Mouse (Mus musculus) hindbrain, postnatal 0 days (tissue): ENCODE measurements around the gene Med14. TPM values are rescaled to one million over a fixed set of nuclear protein-coding genes. Genes with fewer than 3 reads are reported as not detected.

Source experiments
- ATAC-seq: fragments of 200-750 bp; cut with Nextera tagmentation; 2 replicates; pipeline ENCODE4 v1.8.0; 2017; ENCODE audit warnings: mild to moderate bottlenecking, moderate TSS enrichment, moderate library complexity
- DNase-seq: peaks from one replicate; pipeline ENCODE4 v3.0.0-alpha.2; 2015; ENCODE audit warnings: low spot score
- H3K27ac ChIP-seq: fragments of 300-500 bp; sonication (generic); 2 replicates; pipeline ENCODE4 v1.5.1; 2014; ENCODE audit warnings: mild to moderate bottlenecking
- H3K27me3 ChIP-seq: fragments of 300-500 bp; sonication (generic); 2 replicates; pipeline ENCODE4 v1.6.1; 2014; ENCODE audit warnings: low read length, mixed read lengths; ENCODE audit not compliant: insufficient read depth
- H3K36me3 ChIP-seq: fragments of 300-500 bp; sonication (generic); 2 replicates; pipeline ENCODE4 v1.6.1; 2014; ENCODE audit warnings: low read length, mixed read lengths; ENCODE audit not compliant: insufficient read depth
- H3K4me1 ChIP-seq: fragments of 300-500 bp; sonication (generic); 2 replicates; pipeline ENCODE4 v1.6.1; 2014; ENCODE audit warnings: antibody characterized with exemption, low read length, mixed read lengths; ENCODE audit not compliant: insufficient read depth
- H3K4me2 ChIP-seq: fragments of 300-500 bp; sonication (generic); 2 replicates; pipeline ENCODE4 v1.6.1; 2014; ENCODE audit warnings: low read depth, mild to moderate bottlenecking, low read length, moderate library complexity, mixed read lengths
- H3K4me3 ChIP-seq: fragments of 300-500 bp; sonication (generic); 2 replicates; pipeline ENCODE4 v1.5.1; 2014; ENCODE audit warnings: low read length
- H3K9ac ChIP-seq: fragments of 300-500 bp; sonication (generic); replicated peaks from 2 replicates; pipeline ENCODE4 v1.6.1; 2014; ENCODE audit warnings: mild to moderate bottlenecking, low read length, moderate library complexity, mixed read lengths
- H3K9me3 ChIP-seq: fragments of 300-500 bp; sonication (generic); 2 replicates; pipeline ENCODE4 v1.6.1; 2016; ENCODE audit warnings: low read length, mixed read lengths
- CTCF ChIP-seq: IDR thresholded peaks from 2 replicates; pipeline ENCODE4 v1.5.1; 2016; ENCODE audit warnings: antibody characterized with exemption, control low read depth, low read depth
- WGBS: fragments of 180-500 bp; shearing (Covaris S2); extraction: QIAGEN DNeasy Blood & Tissue Kit; methylation state at CpG from one replicate; pipeline ENCODE4 v1.1.7; 2014; 5-methylcytosine and 5-hydroxymethylcytosine counted together
- polyA plus RNA-seq: library from polyadenylated mRNA; unstranded; fragments of >200 nt; fragmentation: Nextera tagmentation; extraction: Ambion mirVana; gene quantifications from 2 replicates; pipeline ENCODE4 v1.2.1, GENCODE M21; 2015
- total RNA-seq: library from RNA; depleted of rRNA; stranded (reverse); fragments of >200 nt; gene quantifications from 2 replicates; pipeline ENCODE4 v1.2.3, GENCODE M21; 2014; rRNA removed

Gene Med14
- total and polyA plus RNA-seq, 2 experiments from 2014 or later, result 8.8 to 28.4 TPM

DNA sequence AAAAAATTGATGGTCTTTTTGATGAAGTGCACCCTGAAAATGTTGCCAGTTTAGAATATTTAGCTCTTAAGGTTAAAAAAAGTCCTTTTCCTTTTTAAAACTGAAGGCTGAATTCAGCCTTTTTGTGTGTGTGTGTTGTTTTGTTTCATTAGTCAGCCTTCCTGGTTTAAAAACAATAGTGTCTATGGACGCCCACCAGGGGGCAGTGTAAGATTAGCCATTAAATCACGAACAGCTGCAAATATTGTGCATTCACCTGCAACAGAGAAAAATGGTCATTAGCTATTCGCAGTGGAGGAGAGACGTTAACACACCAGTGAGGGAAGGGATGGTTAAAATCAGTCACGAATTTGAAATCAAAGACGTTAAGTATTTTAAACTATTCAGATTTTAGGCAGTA is 84.5 kb downstream of the Med14 start:
- 23% methylated on average over 6 of the region's 6 CpGs for WGBS
- Histone ChIP-seq H3K36me3 (no peaks in the 10 kb centered on the region), H3K9me3 (no peaks in the 10 kb centered on the region), H3K9ac (no peak overlapping the region), H3K4me3 (no peak overlapping the region), H3K4me2 (no peak overlapping the region), H3K4me1 (no peaks in the 10 kb centered on the region), H3K27ac (no peak overlapping the region), H3K27me3 (no peaks in the 10 kb centered on the region)
- ATAC-seq, result no peak
- DNase-seq, result peak; percentile 83
- peak; percentile 70 for TF ChIP-seq CTCF

DNA sequence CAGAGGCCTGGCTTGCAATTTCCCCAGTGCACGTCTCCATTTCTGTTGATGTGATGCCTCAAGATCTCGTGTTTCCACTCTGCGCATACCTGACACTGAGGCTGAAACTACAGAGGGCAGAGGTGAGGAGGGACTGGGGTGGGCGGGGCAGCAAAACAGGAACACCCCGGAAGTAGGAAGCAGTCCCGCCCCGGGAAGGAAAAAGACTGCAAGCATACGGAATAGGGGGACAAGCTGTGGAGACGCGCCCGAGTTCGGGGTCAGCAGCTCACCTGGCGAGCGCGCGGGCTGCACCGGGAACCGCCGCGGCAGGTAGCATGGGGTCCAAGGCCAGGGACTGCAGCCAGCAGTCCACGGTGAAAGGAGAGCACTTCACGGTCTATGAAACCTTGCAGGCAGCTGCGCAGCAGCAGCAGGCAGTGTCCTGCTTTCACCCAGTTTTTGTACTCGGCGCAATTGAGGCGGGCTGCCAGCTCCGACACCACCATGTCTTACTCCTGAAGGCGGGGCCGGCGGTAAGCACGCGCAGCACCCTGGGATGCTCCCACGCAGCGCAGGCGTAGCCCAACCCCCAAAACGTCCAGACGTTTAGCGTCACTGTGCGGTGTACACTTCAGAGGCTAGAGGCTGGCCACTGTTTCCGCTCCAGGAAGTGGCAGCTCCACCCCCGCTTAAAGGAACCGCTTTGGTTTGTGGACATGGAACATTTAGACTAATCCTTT is 88.7 kb downstream of the Med14 start, which contains the start of gene 1810030O07Rik:
1810030O07Rik (minus strand) TSS at position 615 of the 722 bp plus-strand sequence.
- Histone ChIP-seq H3K4me3 (peak within 1 kb of the TSS; percentile 59), H3K4me1 (no peaks in the 10 kb centered on the region), H3K9me3 (no peaks in the 10 kb centered on the region), H3K27me3 (no peaks in the 10 kb centered on the region), H3K27ac (peak within 1 kb of the TSS; percentile 84), H3K9ac (peak within 1 kb of the TSS; percentile 63), H3K4me2 (peak within 1 kb of the TSS; percentile 55), H3K36me3 (no peaks in the 10 kb centered on the region)
- TF ChIP-seq CTCF, result no peak
- WGBS, result 12% methylated on average over 41 of the region's 42 CpGs
- ATAC-seq (peak; percentile 100), DNase-seq (peak; percentile 93)

DNA sequence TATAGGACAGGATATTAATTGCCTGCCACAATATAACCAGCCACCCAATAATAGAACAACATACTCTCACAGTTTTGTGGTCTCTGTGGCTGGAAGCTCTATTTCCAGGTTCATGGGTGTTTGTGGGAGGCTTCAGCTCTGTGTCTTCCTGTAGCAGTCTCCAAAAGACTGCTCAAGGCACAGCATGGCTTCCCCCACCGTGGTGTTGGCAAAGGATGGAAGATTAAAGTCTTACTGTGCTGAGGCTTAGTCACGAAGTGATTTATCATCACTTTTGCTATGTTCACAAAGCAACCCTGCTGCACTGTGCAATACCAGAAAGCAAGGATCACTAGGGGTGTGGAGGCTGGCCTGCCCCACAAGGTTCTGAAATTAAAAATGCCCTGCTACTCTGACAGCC is 108.0 kb downstream of the Med14 start:
- ATAC-seq, result no peak
- no peaks in the 10 kb centered on the region for H3K27me3 ChIP-seq
- TF ChIP-seq CTCF, result no peak
- no peak for DNase-seq
- no peaks in the 10 kb centered on the region for H3K4me1 ChIP-seq
- H3K4me3 ChIP-seq, result no peak overlapping the region
- no peaks in the 10 kb centered on the region for H3K36me3 ChIP-seq
- no peak overlapping the region for H3K4me2 ChIP-seq
- no peak overlapping the region for H3K9ac ChIP-seq
- 50% methylated on average over 2 of the region's 2 CpGs for WGBS
- H3K9me3 ChIP-seq, result no peaks in the 10 kb centered on the region
- no peak overlapping the region for H3K27ac ChIP-seq

DNA sequence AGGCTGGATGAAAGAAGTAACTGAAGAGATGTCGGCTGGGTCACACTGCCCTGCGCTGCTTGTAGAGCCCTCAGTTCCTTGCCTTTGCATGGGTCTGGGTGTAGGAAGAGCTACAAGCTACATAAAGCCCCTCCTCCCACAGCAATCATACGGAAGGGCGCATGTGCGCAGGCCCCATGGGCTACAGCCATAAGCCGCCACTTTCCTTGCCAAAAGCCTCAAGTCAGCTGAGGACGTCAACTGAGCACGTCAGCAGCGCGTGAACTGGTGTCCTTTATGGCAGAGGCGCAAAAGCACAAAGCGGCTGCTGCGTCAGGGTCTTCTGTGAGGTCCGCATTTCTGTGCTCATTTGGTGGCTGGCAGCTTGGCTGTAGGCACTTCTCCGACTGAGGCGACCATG is 110.0 kb downstream of the Med14 start:
- DNase-seq, result no peak
- Histone ChIP-seq H3K27me3 (no peaks in the 10 kb centered on the region), H3K4me1 (no peaks in the 10 kb centered on the region), H3K9me3 (no peaks in the 10 kb centered on the region), H3K27ac (no peak overlapping the region), H3K4me3 (no peak overlapping the region), H3K36me3 (no peaks in the 10 kb centered on the region), H3K4me2 (no peak overlapping the region), H3K9ac (no peak overlapping the region)
- no peak for TF ChIP-seq CTCF
- no peak for ATAC-seq
- 90% methylated on average over 16 of the region's 16 CpGs for WGBS

DNA sequence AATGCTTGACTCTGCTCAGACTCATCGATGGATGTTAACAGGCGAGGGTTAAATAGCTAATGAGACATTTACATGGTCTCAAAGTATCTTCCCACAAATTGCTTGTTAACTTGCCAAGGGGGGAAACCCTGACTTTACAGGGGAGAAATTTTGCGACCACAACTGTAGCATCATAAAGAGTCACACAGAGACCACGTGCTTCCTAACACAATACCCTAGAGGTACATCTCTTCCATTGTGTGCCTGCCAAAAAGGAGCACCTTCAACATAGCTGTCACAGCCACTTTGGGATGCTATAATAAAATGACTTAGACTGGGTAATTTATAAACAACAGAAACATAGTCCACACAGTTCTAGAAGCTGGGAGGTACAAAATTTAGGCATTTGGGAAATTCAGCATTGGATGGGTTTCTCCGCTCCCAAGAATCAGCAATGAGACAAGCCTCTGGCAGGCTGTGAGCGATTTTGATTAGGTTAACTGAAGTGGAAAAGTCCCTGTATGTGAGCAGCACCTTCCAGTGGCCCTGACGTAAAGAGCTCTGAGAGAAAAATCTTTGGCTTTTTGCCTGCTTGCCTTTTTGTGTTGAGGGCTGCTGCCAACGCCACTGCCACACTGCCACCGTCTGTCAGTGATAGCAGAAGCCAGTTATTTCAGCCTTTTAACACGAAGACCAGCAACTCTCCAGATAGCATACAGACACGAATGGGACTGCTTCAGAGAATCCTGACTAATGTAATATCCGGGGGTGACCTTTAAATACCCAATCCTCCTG is 116.2 kb downstream of the Med14 start:
- Histone ChIP-seq H3K4me1 (no peaks in the 10 kb centered on the region), H3K4me2 (no peak overlapping the region), H3K9me3 (no peaks in the 10 kb centered on the region), H3K27me3 (no peaks in the 10 kb centered on the region), H3K36me3 (no peaks in the 10 kb centered on the region), H3K27ac (no peak overlapping the region), H3K9ac (no peak overlapping the region), H3K4me3 (no peak overlapping the region)
- 46% methylated on average over 12 of the region's 12 CpGs for WGBS
- TF ChIP-seq CTCF, result peak; percentile 51
- peak; percentile 87 for DNase-seq
- peak; percentile 79 for ATAC-seq

DNA sequence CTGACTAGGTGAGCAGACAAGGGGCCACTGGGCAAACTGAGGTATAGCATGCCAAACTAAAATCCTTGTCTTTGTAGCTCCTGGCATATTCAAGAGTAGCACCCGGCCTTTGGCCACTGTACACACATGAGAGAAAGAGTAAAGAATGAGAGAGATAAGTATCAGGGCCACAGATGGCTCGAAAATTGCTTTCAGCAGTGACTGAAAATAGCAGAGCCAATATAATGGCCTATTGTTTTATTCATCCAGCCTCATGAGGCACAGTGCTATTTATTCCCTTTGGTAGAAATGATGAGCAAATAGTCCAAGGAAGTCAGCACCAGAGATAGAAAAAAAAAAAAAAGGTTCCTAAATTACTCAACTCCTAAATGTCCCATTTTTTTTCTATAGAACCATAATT is 116.9 kb downstream of the Med14 start:
- H3K9me3 ChIP-seq, result no peaks in the 10 kb centered on the region
- DNase-seq, result no peak
- H3K27ac ChIP-seq, result no peak overlapping the region
- 32% methylated on average over 2 of the region's 2 CpGs for WGBS
- ATAC-seq, result no peak
- no peak overlapping the region for H3K4me2 ChIP-seq
- no peaks in the 10 kb centered on the region for H3K36me3 ChIP-seq
- H3K9ac ChIP-seq, result no peak overlapping the region
- no peaks in the 10 kb centered on the region for H3K27me3 ChIP-seq
- no peak overlapping the region for H3K4me3 ChIP-seq
- TF ChIP-seq CTCF, result no peak
- no peaks in the 10 kb centered on the region for H3K4me1 ChIP-seq

Other genes with a start within 250 kb of the Med14 start
- 124 and 125 TPM in 2 replicates for gene Atp6ap2, start 174.3 kb downstream of the Med14 start, total RNA-seq
- 257 and 259 TPM in 2 replicates for gene Atp6ap2, start 174.3 kb downstream of the Med14 start, polyA plus RNA-seq
- 15.0 and 15.7 TPM in 2 replicates for gene 1810030O07Rik, start 88.4 kb downstream of the Med14 start, total RNA-seq
- gene 1810030O07Rik, start 88.4 kb downstream of the Med14 start, polyA plus RNA-seq, result 19.5 and 20.7 TPM in 2 replicates